Mouse (Mus musculus) lung, embryonic 14.5 days (tissue): Measurements from ENCODE around the gene Rpl38. TPM values are rescaled to one million over a fixed set of nuclear protein-coding genes. Genes with fewer than 3 reads are reported as not detected.
A peak's percentile ranks its signal among the peaks of the same experiment; 100 is the strongest.

ENCODE experiments used
- ATAC-seq: fragments of 200-750 bp; cut with Nextera tagmentation; 2 replicates; pipeline ENCODE4 v1.8.0; 2017; ENCODE audit warnings: mild to moderate bottlenecking, moderate TSS enrichment, moderate library complexity; ENCODE audit not compliant: insufficient read depth
- DNase-seq: peaks from one replicate; pipeline ENCODE4 v3.0.0-alpha.2; 2015
- H3K27ac ChIP-seq: fragments of 300-500 bp; sonication (generic); 2 replicates; pipeline ENCODE4 v1.5.1; 2014; ENCODE audit warnings: low read depth, mild to moderate bottlenecking, moderate library complexity
- H3K27me3 ChIP-seq: fragments of 300-500 bp; sonication (generic); 2 replicates; pipeline ENCODE4 v1.6.1; 2014; ENCODE audit warnings: low read length, control low read depth; ENCODE audit not compliant: insufficient read depth
- H3K36me3 ChIP-seq: fragments of 300-500 bp; sonication (generic); 2 replicates; pipeline ENCODE4 v1.6.1; 2014; ENCODE audit warnings: control low read depth; ENCODE audit not compliant: insufficient read depth
- H3K4me1 ChIP-seq: fragments of 300-500 bp; sonication (generic); 2 replicates; pipeline ENCODE4 v1.6.1; 2014; ENCODE audit warnings: antibody characterized with exemption, control low read depth; ENCODE audit not compliant: insufficient read depth
- H3K4me2 ChIP-seq: fragments of 300-500 bp; sonication (generic); 2 replicates; pipeline ENCODE4 v1.6.1; 2014; ENCODE audit warnings: mild to moderate bottlenecking
- H3K4me3 ChIP-seq: fragments of 300-500 bp; sonication (generic); 2 replicates; pipeline ENCODE4 v1.5.1; 2014; ENCODE audit warnings: low read depth, low read length
- H3K9ac ChIP-seq: fragments of 300-500 bp; sonication (generic); 2 replicates; pipeline ENCODE4 v1.6.1; 2014
- H3K9me3 ChIP-seq: fragments of 300-500 bp; sonication (generic); 2 replicates; pipeline ENCODE4 v1.6.1; 2016; ENCODE audit warnings: low read depth, low read length, control low read depth
- CTCF ChIP-seq: IDR thresholded peaks from 2 replicates; pipeline ENCODE4 v1.5.1; 2016; ENCODE audit warnings: antibody characterized with exemption, low read depth
- WGBS: fragments of 180-500 bp; shearing (Covaris S2); extraction: QIAGEN DNeasy Blood & Tissue Kit; methylation state at CpG from one replicate; pipeline ENCODE4 v1.1.7; 2014; 5-methylcytosine and 5-hydroxymethylcytosine counted together
- polyA plus RNA-seq: library from polyadenylated mRNA; unstranded; fragments of >200 nt; fragmentation: Nextera tagmentation; extraction: Ambion mirVana; gene quantifications from 2 replicates; pipeline ENCODE4 v1.2.1, GENCODE M21; 2014

The Rpl38 gene
- polyA plus RNA-seq, 1 experiment from 2014 or later = 978 TPM

DNA sequence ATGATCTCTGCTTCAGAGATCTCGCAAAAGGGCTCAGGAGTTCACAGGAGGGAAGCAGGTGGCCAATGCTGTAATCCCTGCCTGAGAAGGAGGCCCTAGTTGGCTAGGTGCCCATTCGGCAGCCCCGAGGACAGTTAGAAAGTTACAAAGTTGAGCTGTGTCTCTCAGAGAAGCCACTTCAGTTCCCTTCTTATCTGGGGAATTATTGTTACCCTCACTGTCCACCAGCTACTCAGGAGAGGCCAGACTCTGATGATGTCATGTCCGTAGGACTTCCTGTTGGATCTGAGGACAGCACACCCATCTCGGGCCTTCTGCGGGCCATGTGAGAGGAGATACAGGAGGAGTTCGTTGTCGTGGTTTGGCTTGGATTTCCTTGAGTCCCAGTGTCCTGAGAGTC, 11.3 kb downstream of the Rpl38 start:
- H3K27me3 ChIP-seq = no peaks in the 10 kb centered on the region
- WGBS = 45% methylated on average over 8 of the region's 8 CpGs
- no peak overlapping the region for H3K4me3 ChIP-seq
- peak overlapping the region; percentile 42; the same call in 1 of the 2 replicates for H3K27ac ChIP-seq
- H3K4me2 ChIP-seq = peak overlapping the region; percentile 18; the same call in 1 of the 2 replicates
- no peaks in the 10 kb centered on the region for H3K9me3 ChIP-seq
- ATAC-seq (no peak), DNase-seq (peak; percentile 46)
- H3K36me3 ChIP-seq = no peaks in the 10 kb centered on the region
- TF ChIP-seq CTCF = no peak
- H3K4me1 ChIP-seq = peaks cover 22% of the 10 kb centered on the region
- H3K9ac ChIP-seq = no peak overlapping the region

DNA sequence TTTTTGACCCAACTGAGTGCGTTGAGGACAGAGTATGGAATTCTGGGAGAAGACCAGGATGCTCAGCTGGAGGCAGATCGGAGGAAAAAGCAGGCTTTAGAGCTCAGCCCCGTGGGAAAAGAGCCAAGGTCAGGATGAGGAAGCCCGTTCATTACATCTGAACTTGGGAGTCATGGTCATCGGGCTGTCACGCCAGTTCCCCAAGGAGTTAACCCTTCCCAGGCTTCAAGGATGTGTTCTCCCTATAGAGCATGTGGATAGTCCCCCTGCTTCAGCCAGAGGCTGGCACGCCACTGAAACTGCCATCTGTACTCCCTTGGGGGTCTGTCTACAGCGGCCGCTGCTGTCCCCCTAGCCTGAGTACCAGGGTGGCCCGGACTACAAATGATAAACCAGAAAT, 12.0 kb downstream of the Rpl38 start:
- ATAC-seq = no peak
- no peak for TF ChIP-seq CTCF
- Histone ChIP-seq H3K27me3 (no peaks in the 10 kb centered on the region), H3K4me2 (no peak overlapping the region), H3K9me3 (no peaks in the 10 kb centered on the region), H3K36me3 (no peaks in the 10 kb centered on the region), H3K4me3 (no peak overlapping the region), H3K27ac (no peak overlapping the region), H3K4me1 (peaks cover 22% of the 10 kb centered on the region), H3K9ac (no peak overlapping the region)
- DNase-seq = peak; percentile 69
- WGBS = 41% methylated on average over 10 of the region's 10 CpGs

DNA sequence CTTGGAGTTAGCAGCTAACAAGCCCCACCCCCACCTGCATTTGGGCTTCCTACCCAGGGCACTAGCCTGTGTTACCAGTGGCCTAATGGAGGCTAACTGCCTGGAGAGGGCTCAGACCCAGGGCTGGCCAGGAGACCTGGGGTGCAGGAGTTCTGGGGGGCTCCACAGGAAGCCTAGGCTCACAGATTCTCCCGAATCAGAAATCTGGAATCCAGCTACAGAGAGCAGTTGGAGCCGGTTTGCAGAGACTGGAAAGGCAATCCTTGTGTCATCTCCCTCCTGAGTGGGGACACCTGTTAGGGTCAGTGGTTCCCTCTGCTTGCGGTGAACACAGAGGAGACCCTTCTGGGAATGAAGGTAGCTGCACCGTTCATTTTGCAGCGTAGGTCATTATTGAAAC, 12.7 kb downstream of the Rpl38 start:
- H3K9ac ChIP-seq = no peak overlapping the region
- 56% methylated on average over 5 of the region's 5 CpGs for WGBS
- no peak overlapping the region for H3K4me2 ChIP-seq
- H3K36me3 ChIP-seq = no peaks in the 10 kb centered on the region
- peaks cover 22% of the 10 kb centered on the region for H3K4me1 ChIP-seq
- no peak for TF ChIP-seq CTCF
- no peak for DNase-seq
- H3K27me3 ChIP-seq = no peaks in the 10 kb centered on the region
- no peak overlapping the region for H3K27ac ChIP-seq
- no peak overlapping the region for H3K4me3 ChIP-seq
- H3K9me3 ChIP-seq = no peaks in the 10 kb centered on the region
- no peak for ATAC-seq

DNA sequence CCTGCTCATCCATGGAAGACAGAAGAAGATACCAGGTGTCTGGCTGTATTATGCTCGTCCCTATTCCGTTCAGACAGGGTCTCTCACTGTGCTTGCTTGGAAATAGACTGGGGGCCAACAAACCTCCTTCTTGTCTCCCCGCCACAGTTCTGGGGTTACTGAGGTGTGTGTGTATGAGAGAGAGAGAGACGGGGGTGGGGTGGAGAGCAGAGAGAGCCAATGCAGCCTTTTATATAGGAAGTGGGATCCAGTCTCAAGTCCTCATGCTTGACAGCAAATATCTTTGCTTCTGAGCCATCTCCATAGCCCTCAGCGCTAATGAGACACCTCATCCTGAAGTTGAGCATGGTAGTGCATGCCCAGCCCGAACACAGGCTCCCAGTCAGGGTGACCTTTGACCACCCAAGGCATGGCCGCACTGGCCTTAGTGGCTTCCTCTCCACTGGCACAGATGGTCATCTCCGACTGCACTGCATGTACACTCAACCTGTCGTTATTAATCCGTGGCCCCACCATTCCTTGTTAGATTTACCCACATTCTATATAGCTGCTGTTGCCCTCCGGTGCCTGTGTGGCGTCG, 14.1 kb downstream of the Rpl38 start:
- WGBS = 89% methylated on average over 13 of the region's 13 CpGs
- no peak for TF ChIP-seq CTCF

DNA sequence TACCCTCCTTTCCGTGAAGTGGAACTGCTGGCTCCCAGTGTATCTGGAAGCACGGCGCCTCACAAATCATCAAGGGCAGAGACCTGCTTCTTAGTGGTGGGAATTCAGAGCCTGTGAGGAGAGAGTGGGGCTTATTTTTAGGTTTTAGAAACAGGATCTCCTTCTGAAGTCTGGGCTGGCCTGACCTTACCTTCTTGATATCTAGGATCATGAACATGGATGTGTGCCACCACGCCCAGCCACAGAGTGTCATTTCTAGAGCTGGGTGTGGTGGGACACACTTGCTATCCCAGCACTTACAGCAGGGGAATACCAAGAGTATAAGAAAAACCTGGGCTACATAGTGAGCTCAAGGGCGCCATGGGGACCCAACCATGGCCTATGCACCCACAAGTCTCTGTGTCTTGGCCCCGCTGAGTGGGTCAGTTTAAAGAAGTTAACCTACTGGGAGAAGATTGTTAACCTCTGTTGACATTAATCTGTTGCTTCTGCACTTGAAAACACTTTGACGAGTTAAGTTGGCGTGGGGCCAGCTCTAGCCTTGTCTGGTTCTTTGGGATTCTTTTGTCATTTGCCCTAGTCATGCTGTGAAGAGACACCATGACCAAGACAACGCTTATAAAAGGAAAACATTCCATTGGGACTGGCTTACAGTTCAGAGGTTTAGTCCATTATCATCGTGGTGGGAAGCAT, 14.9 kb downstream of the Rpl38 start:
- Histone ChIP-seq H3K4me3 (no peak overlapping the region), H3K9ac (no peak overlapping the region), H3K27ac (no peak overlapping the region), H3K4me2 (no peak overlapping the region), H3K4me1 (peaks cover 14% of the 10 kb centered on the region), H3K36me3 (no peaks in the 10 kb centered on the region), H3K27me3 (no peaks in the 10 kb centered on the region), H3K9me3 (no peaks in the 10 kb centered on the region)
- DNase-seq (no peak), ATAC-seq (no peak)
- 78% methylated on average over 10 of the region's 10 CpGs for WGBS
- TF ChIP-seq CTCF = no peak

More for the DNA sequence above, 14.1 kb downstream of the Rpl38 start:
- H3K27me3 ChIP-seq = no peaks in the 10 kb centered on the region
- DNase-seq (no peak), ATAC-seq (no peak)
- H3K9ac ChIP-seq = no peak overlapping the region
- H3K4me3 ChIP-seq = no peak overlapping the region
- H3K27ac ChIP-seq = no peak overlapping the region
- no peaks in the 10 kb centered on the region for H3K36me3 ChIP-seq
- peaks cover 14% of the 10 kb centered on the region for H3K4me1 ChIP-seq
- H3K9me3 ChIP-seq = no peaks in the 10 kb centered on the region
- H3K4me2 ChIP-seq = no peak overlapping the region

DNA sequence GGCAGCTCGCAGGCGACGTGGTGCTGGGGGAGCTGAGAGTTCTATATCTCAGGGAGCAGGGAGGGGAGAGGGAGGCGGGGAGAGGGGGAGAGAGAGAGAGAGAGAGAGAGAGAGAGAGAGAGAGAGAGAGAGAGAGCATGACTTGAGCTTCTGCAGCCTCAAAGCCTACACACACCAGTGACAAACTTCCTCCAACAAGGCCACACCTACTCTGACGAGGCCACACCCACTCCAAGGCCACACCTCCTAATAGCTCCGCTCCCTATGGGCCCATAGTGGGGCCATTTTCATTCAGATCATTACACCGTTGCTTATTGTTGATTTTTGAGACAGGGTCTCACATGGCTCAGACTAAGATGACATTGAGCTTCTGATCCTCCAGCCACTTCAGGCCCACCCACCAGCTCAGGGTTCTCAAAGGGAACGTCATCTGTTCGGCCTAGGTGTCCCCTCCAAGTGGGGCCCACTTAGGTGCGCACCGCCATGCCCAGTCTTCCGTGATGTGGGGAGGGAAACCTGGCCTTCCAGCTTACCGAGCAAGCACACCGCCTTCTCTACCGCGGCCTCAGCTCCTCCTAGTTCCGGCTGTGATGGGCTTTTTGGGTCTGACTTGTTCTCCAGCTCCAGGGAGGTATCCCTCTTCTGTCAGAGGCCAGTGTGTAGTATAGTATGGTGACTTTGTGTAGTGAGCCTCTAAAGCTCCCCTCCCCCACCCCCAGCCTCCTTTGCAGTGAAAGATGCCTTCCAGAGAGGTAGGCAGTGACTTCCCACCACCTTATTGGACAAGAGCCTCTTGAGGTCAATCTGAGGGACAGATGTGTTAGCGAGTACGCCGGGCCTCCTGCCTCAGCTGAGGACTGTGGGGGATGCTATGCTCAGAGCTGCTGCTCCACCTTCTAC, 15.6 kb downstream of the Rpl38 start:
- DNase-seq (no peak), ATAC-seq (peak; percentile 23)
- no peak overlapping the region for H3K4me2 ChIP-seq
- H3K4me3 ChIP-seq = no peak overlapping the region
- H3K36me3 ChIP-seq = no peaks in the 10 kb centered on the region
- no peak overlapping the region for H3K27ac ChIP-seq
- 65% methylated on average over 20 of the region's 20 CpGs for WGBS
- H3K9ac ChIP-seq = no peak overlapping the region
- peaks cover 14% of the 10 kb centered on the region for H3K4me1 ChIP-seq
- no peaks in the 10 kb centered on the region for H3K27me3 ChIP-seq
- no peak for TF ChIP-seq CTCF
- no peaks in the 10 kb centered on the region for H3K9me3 ChIP-seq
